Mouse (Mus musculus) gastrocnemius, postnatal 14 days (tissue): Measurements from ENCODE around the gene Zan. TPM values are rescaled to one million over a fixed set of nuclear protein-coding genes. Genes with fewer than 3 reads are reported as not detected.

Experiments used
- DNase-seq: peaks from one replicate; pipeline ENCODE4 v3.0.0; 2021; ENCODE audit warnings: mixed read lengths
- intact Hi-C: fragments of 180-260 bp; cut with DNase I; formaldehyde crosslinking; loops from one replicate; pipeline ENCODE4 v1.15.1; 2025; ENCODE audit warnings: low total_unique reads
- total RNA-seq, 2 experiments: library from RNA; stranded (reverse); gene quantifications; 2 replicates each; pipeline ENCODE4 v1.2.3; 2021

Gene Zan
- total RNA-seq, 2 experiments from 2014 or later, result 0.02 TPM

- DNase-seq, result no peak
- intact Hi-C loops, result no loop called here
Observed at GRCm38 (mm10) chr5:137374521-137375080, 102.3 kb downstream of the Zan start.

GRCm38 (mm10) chr5:137373371-137373950 lies 103.4 kb downstream of the Zan start:
- intact Hi-C loops, result no loop called here
- no peak for DNase-seq

DNA sequence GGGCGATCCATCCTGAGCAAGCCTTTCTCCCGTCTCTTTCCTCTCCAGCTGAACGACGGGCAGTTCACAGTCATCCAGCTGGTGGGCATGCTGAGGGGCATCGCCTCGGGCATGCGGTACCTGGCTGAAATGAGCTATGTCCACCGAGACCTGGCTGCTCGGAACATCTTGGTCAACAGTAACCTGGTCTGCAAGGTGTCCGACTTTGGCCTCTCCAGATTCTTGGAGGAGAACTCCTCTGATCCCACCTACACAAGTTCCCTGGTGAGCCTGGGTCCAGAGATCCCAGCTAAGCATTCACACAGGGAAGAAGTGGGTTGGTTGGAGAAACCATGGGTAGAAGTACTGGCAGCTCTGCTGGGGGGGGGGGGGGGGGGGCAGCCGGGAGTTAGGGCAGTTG lies 107.2 kb downstream of the Zan start:
- intact Hi-C loops, result no loop called here

DNA sequence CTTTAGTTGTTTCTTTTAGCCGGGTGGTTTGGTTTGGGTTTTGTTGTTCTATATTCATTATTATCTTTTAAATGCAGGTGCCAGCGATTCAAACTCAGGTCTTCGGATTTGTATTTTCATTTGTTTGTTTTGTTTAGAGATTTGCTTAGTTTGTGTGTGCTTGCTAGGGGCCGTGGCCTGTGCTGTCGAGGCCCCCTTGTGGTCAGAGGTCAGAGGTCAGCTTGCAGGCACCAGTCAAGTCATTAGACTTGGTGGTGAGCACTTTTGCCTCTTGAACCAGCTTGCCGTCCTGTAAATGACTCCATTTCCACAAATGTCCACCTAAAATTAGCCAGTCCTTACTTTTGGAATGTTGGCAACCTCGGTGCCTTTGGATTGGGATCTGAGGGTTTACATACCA lies 118.5 kb downstream of the Zan start:
- intact Hi-C loops, result no loop called here
- DNase-seq, result no peak

More for the DNA sequence above, 107.2 kb downstream of the Zan start:
- DNase-seq, result no peak

GRCm38 (mm10) chr5:137354091-137354490 lies 122.8 kb downstream of the Zan start:
- intact Hi-C loops, result no loop called here
- no peak for DNase-seq

DNA sequence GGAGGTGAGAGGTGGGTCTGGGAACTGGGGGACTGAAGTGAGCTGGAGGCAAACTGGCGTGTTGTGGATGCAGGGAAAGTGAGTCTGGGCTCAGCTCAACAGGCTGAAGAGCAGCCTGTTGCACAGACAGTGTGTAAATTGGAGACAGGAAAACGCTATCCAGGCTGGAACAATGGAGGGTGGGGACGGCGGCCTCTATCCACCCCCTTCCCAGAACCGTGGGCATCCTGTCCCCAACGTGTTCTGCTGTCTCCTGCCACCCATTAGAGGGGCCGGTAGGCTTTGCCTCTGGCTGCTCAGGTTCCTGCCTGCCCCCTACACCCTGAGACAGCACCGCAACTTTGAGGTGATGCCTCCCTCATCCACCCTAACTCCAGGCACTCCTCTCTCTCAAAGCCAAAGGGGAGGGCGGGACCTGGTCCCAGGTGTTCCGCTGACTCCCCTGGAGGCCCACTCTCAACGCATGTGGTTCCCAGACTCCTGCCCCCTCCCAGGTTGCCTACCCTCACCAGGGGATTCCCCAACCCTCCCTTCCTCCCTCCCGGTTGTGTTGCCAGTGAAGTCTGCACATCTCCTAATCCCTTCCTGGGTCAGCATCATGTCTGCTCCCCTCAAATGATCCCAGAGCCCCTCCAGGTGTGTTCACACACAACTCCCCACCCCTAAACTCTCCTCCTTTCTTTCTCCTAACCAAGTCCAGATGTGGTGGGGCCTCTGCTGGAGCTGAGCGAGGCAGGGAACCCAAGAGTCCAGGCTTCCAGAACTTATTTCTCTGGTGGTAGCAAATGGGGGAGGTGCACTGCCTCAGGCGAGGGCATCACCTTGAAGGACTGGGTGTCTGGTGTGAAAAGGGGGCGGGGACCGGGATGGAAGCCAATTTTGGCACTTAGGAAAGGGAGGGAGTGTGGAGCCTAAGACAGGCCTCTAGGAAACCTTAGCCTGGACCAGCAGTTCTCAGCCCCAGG lies 124.6 kb downstream of the Zan start:
- intact Hi-C loops, result no loop called here

DNA sequence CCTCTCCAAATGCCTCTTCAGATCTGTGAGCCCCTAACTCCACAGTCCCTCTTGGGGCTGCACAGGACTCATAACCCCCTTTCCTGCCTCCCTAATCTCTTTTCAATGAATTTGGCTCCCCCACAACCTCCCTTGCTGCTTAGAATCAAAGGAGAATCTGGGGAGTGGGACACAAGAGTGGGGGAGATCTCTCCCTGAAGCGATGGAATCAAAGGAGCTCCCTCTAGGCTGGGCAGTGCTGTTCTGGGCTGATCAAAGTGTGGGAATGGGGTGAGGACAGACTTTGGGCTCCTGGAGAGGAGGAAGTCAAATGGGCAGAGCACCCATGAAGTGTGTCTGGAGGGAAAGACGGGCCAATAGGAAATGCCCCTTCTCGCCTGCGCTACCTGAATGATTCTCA lies 125.5 kb downstream of the Zan start:
- DNase-seq, result no peak
- intact Hi-C loops, result no loop called here

More for the DNA sequence above, 124.6 kb downstream of the Zan start:
- DNase-seq, result peak; percentile 33

- intact Hi-C loops, result no loop called here
Observed at GRCm38 (mm10) chr5:137351058-137351380, 125.8 kb downstream of the Zan start.

DNA sequence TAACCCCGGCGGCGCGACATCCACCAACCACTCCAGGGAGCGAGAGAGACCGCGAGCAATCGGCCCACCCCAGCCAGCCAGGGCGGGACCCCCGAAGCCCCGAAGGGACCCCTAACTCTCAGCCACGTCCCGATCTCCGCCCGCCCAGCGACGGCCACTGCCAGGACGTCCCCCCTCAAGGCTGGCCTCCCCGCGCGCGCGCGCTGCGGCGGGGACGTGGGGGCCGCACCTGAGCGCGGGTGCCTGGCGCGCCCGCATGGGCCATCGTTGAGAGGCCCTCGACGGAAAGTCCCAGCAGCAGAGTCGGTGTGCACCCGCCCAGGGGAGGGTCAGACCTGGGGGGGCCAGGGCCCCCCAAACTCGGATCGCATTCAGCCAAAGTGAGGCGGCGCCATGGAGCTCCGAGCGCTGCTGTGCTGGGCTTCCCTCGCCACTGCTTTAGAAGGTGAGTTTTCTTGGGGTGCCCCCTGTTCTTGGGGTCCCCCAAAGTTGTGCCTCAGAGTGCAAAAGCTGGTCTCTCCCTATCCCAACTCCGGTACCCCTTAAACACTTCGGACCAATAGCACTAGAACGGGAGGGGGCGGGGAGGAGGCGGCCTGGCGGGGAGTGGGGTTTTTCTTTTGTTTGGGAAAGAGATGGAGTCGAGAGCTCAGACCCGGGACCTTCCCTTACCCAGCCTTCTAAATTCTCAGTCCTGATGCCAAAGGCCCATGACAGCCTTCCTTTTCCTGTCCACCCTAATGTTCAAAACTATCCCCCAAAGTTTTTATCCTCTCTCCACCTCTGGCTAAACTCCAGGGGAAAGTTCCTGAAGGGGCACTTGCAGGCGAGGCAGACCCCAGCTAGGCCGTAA lies 126.4 kb downstream of the Zan start:
- DNase-seq, result no peak
- intact Hi-C loops, result no loop called here

More at GRCm38 (mm10) chr5:137351058-137351380, 125.8 kb downstream of the Zan start:
- no peak for DNase-seq

DNA sequence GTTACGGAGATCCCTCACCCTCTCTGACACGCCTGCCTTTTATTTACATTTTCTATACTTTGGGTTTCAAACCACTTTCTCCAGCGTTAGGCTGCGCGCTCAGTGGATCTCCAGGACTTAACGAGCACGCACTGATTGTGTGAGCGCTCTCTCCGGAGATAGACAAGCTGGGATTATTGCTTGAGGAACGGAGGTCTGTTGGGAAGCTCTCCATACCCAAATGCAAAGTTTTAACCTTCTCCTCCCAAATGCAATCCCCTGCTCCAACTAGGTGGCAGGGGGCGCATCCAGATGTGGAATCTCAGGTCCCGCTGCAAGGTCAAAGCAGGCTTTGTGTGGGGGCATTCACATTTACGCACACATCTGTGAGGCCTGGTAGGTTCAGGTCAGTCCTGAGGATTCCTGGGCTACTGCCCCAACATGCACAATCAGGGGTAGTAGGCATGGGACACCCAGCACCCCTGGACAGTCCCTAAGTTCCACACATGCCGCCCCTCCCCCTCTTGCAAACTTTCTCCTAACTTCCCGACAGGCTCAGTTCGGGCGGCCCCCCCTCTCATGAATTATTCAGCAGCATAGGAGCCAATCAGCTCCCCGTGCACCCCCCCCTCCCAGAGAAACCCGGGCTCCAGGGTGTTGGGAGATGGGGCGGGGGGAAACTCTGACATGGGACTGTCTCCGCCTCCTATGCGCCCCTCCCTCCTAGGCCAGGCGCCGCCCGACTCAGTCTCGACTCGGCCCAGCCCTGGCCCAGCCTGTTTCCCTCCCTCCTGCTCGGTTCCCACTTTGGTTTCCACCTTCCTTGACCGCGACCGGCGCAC lies 127.3 kb downstream of the Zan start, which contains the start of gene Ephb4:
Ephb4 (plus strand) TSS at position 726 of the 821 bp plus-strand sequence.
- DNase-seq, result peak; percentile 94

DNA sequence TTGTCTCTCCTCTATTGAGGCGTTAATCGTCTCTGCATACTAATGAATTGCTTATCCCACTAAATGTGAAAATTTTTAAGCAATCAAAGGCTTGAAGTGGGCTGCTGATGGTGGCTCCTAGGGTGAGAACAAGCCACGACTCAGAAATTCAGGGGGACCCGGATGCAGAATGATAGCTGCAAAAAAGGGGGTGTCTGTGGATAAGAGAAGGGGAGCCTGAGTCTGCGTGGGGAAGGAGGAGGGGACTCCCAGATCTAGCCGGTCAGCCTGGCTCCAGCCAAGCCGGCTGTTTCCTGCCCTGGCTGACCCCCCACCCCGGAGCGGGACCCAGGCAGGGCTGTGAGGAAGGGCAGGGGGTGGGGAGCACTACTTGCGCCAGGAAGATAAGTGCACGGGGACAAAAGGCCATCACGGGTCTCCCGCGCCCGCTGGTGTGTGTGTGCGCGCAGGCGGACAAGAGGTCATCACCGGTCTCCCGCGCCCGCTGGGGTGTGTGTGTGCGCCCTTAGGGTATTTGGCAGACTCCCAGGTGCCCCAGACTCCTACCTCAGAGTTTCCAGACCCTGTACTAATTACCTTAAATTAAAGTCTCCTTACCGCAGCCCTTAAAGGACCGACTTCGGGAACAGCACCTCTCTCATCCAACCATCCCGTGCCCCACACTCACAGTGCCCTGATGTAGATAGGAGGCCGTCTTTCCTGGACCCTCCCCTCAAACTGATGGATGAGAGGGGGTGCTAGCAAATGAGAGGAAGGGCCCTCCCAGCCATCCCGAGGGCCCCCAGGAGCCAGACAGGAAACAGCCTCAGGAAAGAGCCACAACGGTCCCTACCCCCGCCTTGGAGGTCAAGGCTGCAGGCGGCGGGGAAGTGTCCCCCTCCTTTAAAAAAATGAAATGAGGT lies 128.1 kb downstream of the Zan start:
- peak; percentile 65 for DNase-seq
- intact Hi-C loops, result no loop called here

More for the DNA sequence above, 127.3 kb downstream of the Zan start, which contains the start of gene Ephb4:
- intact Hi-C loops, result no loop called here

- no peak for DNase-seq
- intact Hi-C loops, result no loop called here
Observed at GRCm38 (mm10) chr5:137347856-137348255, 129.0 kb downstream of the Zan start.

DNA sequence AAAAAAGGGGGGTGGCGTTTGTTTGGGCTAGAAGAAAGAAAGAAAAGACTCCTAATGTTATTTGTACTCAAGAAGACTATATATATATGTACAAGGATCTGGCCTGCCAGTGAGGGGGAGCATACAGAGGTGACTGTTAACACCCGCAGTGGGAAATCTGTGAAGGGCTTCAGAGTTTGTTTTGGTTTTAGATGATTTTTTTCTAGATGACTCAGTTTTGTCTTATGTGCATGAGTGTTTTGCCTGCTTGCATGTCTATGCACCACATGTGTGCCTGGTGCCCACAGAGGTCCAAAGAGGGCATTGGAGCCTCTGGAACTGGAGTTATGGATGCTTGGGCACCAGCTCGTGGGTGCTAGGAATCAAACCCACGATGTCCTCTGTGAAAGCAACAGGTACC lies 129.9 kb downstream of the Zan start:
- intact Hi-C loops, result no loop called here
- no peak for DNase-seq

GRCm38 (mm10) chr5:137346388-137346787 lies 130.5 kb downstream of the Zan start:
- intact Hi-C loops, result no loop called here
- DNase-seq, result no peak

- intact Hi-C loops, result no loop called here
- no peak for DNase-seq
Observed at GRCm38 (mm10) chr5:137345821-137346220, 131.0 kb downstream of the Zan start.

DNA sequence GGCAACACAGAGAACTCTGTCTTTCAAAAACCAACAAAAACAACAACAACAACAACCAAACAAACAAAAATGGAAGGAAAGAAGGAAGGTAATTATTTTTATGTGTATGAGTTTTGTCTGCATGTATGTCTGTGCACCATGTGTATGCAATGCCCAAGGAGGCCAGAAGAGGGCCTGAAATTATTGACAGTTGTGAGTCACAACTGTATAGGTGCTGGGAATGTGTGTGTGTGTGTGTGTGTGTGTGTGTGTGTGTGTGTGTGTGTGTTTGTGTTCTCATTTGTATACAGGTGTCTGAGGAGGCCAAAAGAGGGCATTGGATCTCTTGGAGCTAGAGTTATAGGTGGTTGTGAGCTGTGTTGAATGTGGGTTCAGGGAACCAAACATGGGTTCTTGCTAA lies 133.0 kb downstream of the Zan start:
- intact Hi-C loops, result no loop called here
- no peak for DNase-seq

DNA sequence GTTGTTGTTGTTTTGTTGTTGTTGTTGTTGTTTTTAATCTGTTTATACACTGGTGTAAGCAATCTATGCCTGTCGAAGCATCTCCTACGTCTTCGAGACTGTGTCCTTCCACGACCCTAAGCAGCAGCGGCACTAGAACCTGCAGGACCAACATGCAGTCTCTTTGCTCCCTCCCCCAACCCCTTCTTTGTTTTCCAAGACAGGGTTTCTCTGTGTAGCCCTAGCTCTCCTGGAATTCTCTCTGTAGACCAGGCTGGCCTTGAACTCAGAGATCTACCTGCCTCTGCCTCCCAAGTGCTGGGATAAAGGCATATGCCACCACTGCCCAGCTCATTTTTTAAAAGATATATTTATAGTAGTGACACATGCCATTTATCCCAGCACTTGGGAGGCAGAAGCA lies 133.5 kb downstream of the Zan start:
- intact Hi-C loops, result no loop called here
- no peak for DNase-seq
